Mouse (Mus musculus): ENCODE results near the gene Slc35e3. TPM values are rescaled to one million over a fixed set of nuclear protein-coding genes. Genes with fewer than 3 reads are reported as not detected.
"Not testable (repeated sequence)": the region's sequence is repeated elsewhere in the genome, so short reads cannot be mapped to it uniquely, and the experiment has no call there.

The Slc35e3 gene
- polyA plus RNA-seq, 1 experiment from 2014 or later, result 19.8 TPM

- H3K4me1 ChIP-seq (ENCODE audit: control insufficient read depth, insufficient read depth, low read length), result peaks cover 4% of the 10 kb centered on the region; the same call in 1 of the 2 replicates
- no peak overlapping the region for H3K4me3 ChIP-seq (ENCODE audit: low read depth, low read length)
- H3K27ac ChIP-seq (replicated peaks; ENCODE audit: low read depth, low read length), result no peak overlapping the region
- H3K4me2 ChIP-seq (ENCODE audit: low read depth, severe bottlenecking), result no peak overlapping the region
- no peaks in the 10 kb centered on the region for H3K27me3 ChIP-seq (ENCODE audit: control insufficient read depth, insufficient read depth, low read length)
- 90% methylated on average over 2 of the region's 2 CpGs for WGBS
- DNase-seq (ENCODE audit: low spot score), result no peak
- H3K36me3 ChIP-seq (ENCODE audit: control insufficient read depth, insufficient read depth, low read length), result peaks cover 27% of the 10 kb centered on the region
- H3K9me3 ChIP-seq (ENCODE audit: control insufficient read depth, low read length), result no peaks in the 10 kb centered on the region
- ATAC-seq (ENCODE audit: insufficient number of reproducible peaks, low FRiP score, low TSS enrichment, low read depth), result no peak
- H3K9ac ChIP-seq (ENCODE audit: low read length), result no peak overlapping the region
These were observed 38.9 kb downstream of the Slc35e3 start for GRCm38 (mm10) chr10:117707114-117707838.

GRCm38 (mm10) chr10:117706440-117706839 is 39.7 kb downstream of the Slc35e3 start:
- Histone ChIP-seq H3K36me3 (ENCODE audit: control insufficient read depth, insufficient read depth, low read length) (peaks cover 33% of the 10 kb centered on the region), H3K4me3 (ENCODE audit: low read depth, low read length) (no peak overlapping the region), H3K4me2 (ENCODE audit: low read depth, severe bottlenecking) (no peak overlapping the region), H3K27me3 (ENCODE audit: control insufficient read depth, insufficient read depth, low read length) (no peaks in the 10 kb centered on the region), H3K27ac (replicated peaks; ENCODE audit: low read depth, low read length) (no peak overlapping the region), H3K4me1 (ENCODE audit: control insufficient read depth, insufficient read depth, low read length) (peaks cover 4% of the 10 kb centered on the region; the same call in 1 of the 2 replicates), H3K9me3 (ENCODE audit: control insufficient read depth, low read length) (no peaks in the 10 kb centered on the region), H3K9ac (ENCODE audit: low read length) (no peak overlapping the region)
- ATAC-seq (ENCODE audit: insufficient number of reproducible peaks, low FRiP score, low TSS enrichment, low read depth) (no peak), DNase-seq (ENCODE audit: low spot score) (no peak)
- WGBS, result 90% methylated on average over 6 of the region's 6 CpGs

GRCm38 (mm10) chr10:117705806-117706205 is 40.4 kb downstream of the Slc35e3 start:
- no peak for DNase-seq (ENCODE audit: low spot score)
- no peak for ATAC-seq (ENCODE audit: insufficient number of reproducible peaks, low FRiP score, low TSS enrichment, low read depth)
- H3K9me3 ChIP-seq (ENCODE audit: control insufficient read depth, low read length), result no peaks in the 10 kb centered on the region
- H3K4me1 ChIP-seq (ENCODE audit: control insufficient read depth, insufficient read depth, low read length), result peaks cover 4% of the 10 kb centered on the region; the same call in 1 of the 2 replicates
- H3K9ac ChIP-seq (ENCODE audit: low read length), result no peak overlapping the region
- no peak overlapping the region for H3K27ac ChIP-seq (replicated peaks; ENCODE audit: low read depth, low read length)
- H3K27me3 ChIP-seq (ENCODE audit: control insufficient read depth, insufficient read depth, low read length), result no peaks in the 10 kb centered on the region
- H3K4me3 ChIP-seq (ENCODE audit: low read depth, low read length), result no peak overlapping the region
- peaks cover 33% of the 10 kb centered on the region for H3K36me3 ChIP-seq (ENCODE audit: control insufficient read depth, insufficient read depth, low read length)
- H3K4me2 ChIP-seq (ENCODE audit: low read depth, severe bottlenecking), result no peak overlapping the region

- Histone ChIP-seq H3K36me3 (ENCODE audit: control insufficient read depth, insufficient read depth, low read length) (peaks cover 38% of the 10 kb centered on the region), H3K9ac (ENCODE audit: low read length) (no peak overlapping the region)
These were observed 41.2 kb downstream of the Slc35e3 start for GRCm38 (mm10) chr10:117704964-117705335.

GRCm38 (mm10) chr10:117704314-117704963 is 41.7 kb downstream of the Slc35e3 start:
- 95% methylated on average over 6 of the region's 6 CpGs for WGBS
- H3K4me3 ChIP-seq (ENCODE audit: low read depth, low read length); ATAC-seq (ENCODE audit: insufficient number of reproducible peaks, low FRiP score, low TSS enrichment, low read depth); H3K9ac ChIP-seq (ENCODE audit: low read length); H3K4me1 ChIP-seq (ENCODE audit: control insufficient read depth, insufficient read depth, low read length); H3K4me2 ChIP-seq (ENCODE audit: low read depth, severe bottlenecking); H3K27ac ChIP-seq (replicated peaks; ENCODE audit: low read depth, low read length); H3K27me3 ChIP-seq (ENCODE audit: control insufficient read depth, insufficient read depth, low read length); H3K9me3 ChIP-seq (ENCODE audit: control insufficient read depth, low read length); DNase-seq (ENCODE audit: low spot score): not testable (repeated sequence)
- peaks cover 43% of the 10 kb centered on the region for H3K36me3 ChIP-seq (ENCODE audit: control insufficient read depth, insufficient read depth, low read length)

More at GRCm38 (mm10) chr10:117704964-117705335, 41.2 kb downstream of the Slc35e3 start:
- Histone ChIP-seq H3K27ac (replicated peaks; ENCODE audit: low read depth, low read length) (no peak overlapping the region), H3K27me3 (ENCODE audit: control insufficient read depth, insufficient read depth, low read length) (no peaks in the 10 kb centered on the region), H3K4me1 (ENCODE audit: control insufficient read depth, insufficient read depth, low read length) (peaks cover 4% of the 10 kb centered on the region; the same call in 1 of the 2 replicates), H3K9me3 (ENCODE audit: control insufficient read depth, low read length) (no peaks in the 10 kb centered on the region), H3K4me3 (ENCODE audit: low read depth, low read length) (no peak overlapping the region), H3K4me2 (ENCODE audit: low read depth, severe bottlenecking) (no peak overlapping the region)
- ATAC-seq (ENCODE audit: insufficient number of reproducible peaks, low FRiP score, low TSS enrichment, low read depth) (no peak), DNase-seq (ENCODE audit: low spot score) (no peak)
- 98% methylated on average over 6 of the region's 6 CpGs for WGBS

- H3K4me2 ChIP-seq (ENCODE audit: low read depth, severe bottlenecking), result no peak overlapping the region
- ATAC-seq (ENCODE audit: insufficient number of reproducible peaks, low FRiP score, low TSS enrichment, low read depth) (no peak), DNase-seq (ENCODE audit: low spot score) (no peak)
- no peak overlapping the region for H3K27ac ChIP-seq (replicated peaks; ENCODE audit: low read depth, low read length)
- no peaks in the 10 kb centered on the region for H3K9me3 ChIP-seq (ENCODE audit: control insufficient read depth, low read length)
- H3K9ac ChIP-seq (ENCODE audit: low read length), result no peak overlapping the region
- H3K36me3 ChIP-seq (ENCODE audit: control insufficient read depth, insufficient read depth, low read length), result peaks cover 47% of the 10 kb centered on the region
- H3K27me3 ChIP-seq (ENCODE audit: control insufficient read depth, insufficient read depth, low read length), result no peaks in the 10 kb centered on the region
- H3K4me1 ChIP-seq (ENCODE audit: control insufficient read depth, insufficient read depth, low read length), result no peaks in the 10 kb centered on the region
- H3K4me3 ChIP-seq (ENCODE audit: low read depth, low read length), result no peak overlapping the region
- 94% methylated on average over 3 of the region's 3 CpGs for WGBS
These were observed 42.7 kb downstream of the Slc35e3 start for GRCm38 (mm10) chr10:117703506-117703905.

GRCm38 (mm10) chr10:117702024-117702833 is 43.9 kb downstream of the Slc35e3 start:
- H3K4me2 ChIP-seq (ENCODE audit: low read depth, severe bottlenecking), result no peak overlapping the region
- no peak overlapping the region for H3K4me3 ChIP-seq (ENCODE audit: low read depth, low read length)
- 96% methylated on average over 6 of the region's 6 CpGs for WGBS
- H3K27ac ChIP-seq (replicated peaks; ENCODE audit: low read depth, low read length), result no peak overlapping the region
- H3K36me3 ChIP-seq (ENCODE audit: control insufficient read depth, insufficient read depth, low read length), result peaks cover 52% of the 10 kb centered on the region
- ATAC-seq (ENCODE audit: insufficient number of reproducible peaks, low FRiP score, low TSS enrichment, low read depth) (no peak), DNase-seq (ENCODE audit: low spot score) (no peak)
- no peaks in the 10 kb centered on the region for H3K27me3 ChIP-seq (ENCODE audit: control insufficient read depth, insufficient read depth, low read length)
- no peaks in the 10 kb centered on the region for H3K9me3 ChIP-seq (ENCODE audit: control insufficient read depth, low read length)
- no peaks in the 10 kb centered on the region for H3K4me1 ChIP-seq (ENCODE audit: control insufficient read depth, insufficient read depth, low read length)
- H3K9ac ChIP-seq (ENCODE audit: low read length), result no peak overlapping the region

GRCm38 (mm10) chr10:117701034-117701829 is 44.9 kb downstream of the Slc35e3 start:
- 91% methylated on average over 6 of the region's 6 CpGs for WGBS
- ATAC-seq (ENCODE audit: insufficient number of reproducible peaks, low FRiP score, low TSS enrichment, low read depth), result no peak
- Histone ChIP-seq H3K27ac (replicated peaks; ENCODE audit: low read depth, low read length) (no peak overlapping the region), H3K9ac (ENCODE audit: low read length) (no peak overlapping the region), H3K4me3 (ENCODE audit: low read depth, low read length) (no peak overlapping the region), H3K27me3 (ENCODE audit: control insufficient read depth, insufficient read depth, low read length) (no peaks in the 10 kb centered on the region), H3K4me2 (ENCODE audit: low read depth, severe bottlenecking) (no peak overlapping the region), H3K36me3 (ENCODE audit: control insufficient read depth, insufficient read depth, low read length) (peaks cover 50% of the 10 kb centered on the region), H3K4me1 (ENCODE audit: control insufficient read depth, insufficient read depth, low read length) (no peaks in the 10 kb centered on the region), H3K9me3 (ENCODE audit: control insufficient read depth, low read length) (no peaks in the 10 kb centered on the region)
- DNase-seq (ENCODE audit: low spot score), result no peak

All from limb, embryonic 11.5 days (tissue).